Comparison of ENCODE assay signal across 11 mouse cellular contexts in genomic region chr4:104990016-104990415, GRCm38 (mm10).
DNase-seq lines count a peak whose midpoint lies in the region; ATAC-seq and TF ChIP-seq lines count a peak whose summit lies in the region.
"Had no signal": no experiment of that assay in that cellular context is flagged by ENCODE, and none has a peak within 500 bp of the region (broad histone marks: within the 10 kb centered on the region; RNA-seq: fewer than 3 reads in every experiment).

No protein-coding gene starts in this region.

- TF ChIP-seq CTCF in layer of hippocampus, adult 2 months (conservative IDR thresholded peaks at IDR 0.05), result no peak

- DNase-seq in forebrain, embryonic 14.5 days (ENCODE audit: low spot score), result peak; percentile 37
- DNase-seq in 3134 (ENCODE audit: extremely low read depth, insufficient read length, low spot score), result peak; percentile 12
- peak; percentile 80 for DNase-seq in cerebellum, postnatal 14 days
- DNase-seq in layer of hippocampus, adult 2 months (ENCODE audit: low spot score in 2 of 2), result peak; percentile 60 to 68
- no peak for DNase-seq in thymus, postnatal 14 days
- no peak for DNase-seq in thymus, postnatal 10 days (ENCODE audit: low spot score in 2 of 2)
- no peak for DNase-seq in adrenal gland, postnatal 25 days
- DNase-seq: B cell, adult 2 months had no signal

- H3K4me1 ChIP-seq in forebrain, embryonic 14.5 days (ENCODE audit: control insufficient read depth, insufficient read depth, low read length), result no peaks in the 10 kb centered on the region
- H3K4me1 ChIP-seq in forebrain, embryonic 16.5 days (replicated peaks; ENCODE audit: control insufficient read depth, insufficient read depth, low read length), result no peaks in the 10 kb centered on the region; the same call in 1 of the 2 replicates
- H3K4me1 ChIP-seq: midbrain, embryonic 15.5 days had no signal

- H3K36me3 ChIP-seq in forebrain, embryonic 14.5 days (ENCODE audit: control insufficient read depth, insufficient read depth, low read length), result no peaks in the 10 kb centered on the region
- no peaks in the 10 kb centered on the region for H3K36me3 ChIP-seq in forebrain, embryonic 16.5 days (ENCODE audit: control insufficient read depth, insufficient read depth)
- H3K36me3 ChIP-seq: midbrain, embryonic 15.5 days had no signal

- no peak overlapping the region for H3K4me3 ChIP-seq in forebrain, embryonic 14.5 days (ENCODE audit: low read depth, low read length)
- no peak overlapping the region for H3K4me3 ChIP-seq in forebrain, embryonic 16.5 days (replicated peaks; ENCODE audit: low read length)
- no peak overlapping the region for H3K4me3 ChIP-seq in layer of hippocampus, adult 2 months
- H3K4me3 ChIP-seq: midbrain, embryonic 15.5 days had no signal

- no peak overlapping the region for H3K9ac ChIP-seq in forebrain, embryonic 14.5 days (ENCODE audit: low read length)
- no peak overlapping the region for H3K9ac ChIP-seq in forebrain, embryonic 16.5 days (replicated peaks; ENCODE audit: low read depth, low read length)
- H3K9ac ChIP-seq: midbrain, embryonic 15.5 days had no signal

- WGBS in forebrain, embryonic 14.5 days, result 74% methylated on average over 6 of the region's 6 CpGs
- 68% methylated on average over 6 of the region's 6 CpGs for WGBS in forebrain, embryonic 16.5 days

- H3K27me3 ChIP-seq in forebrain, embryonic 14.5 days (replicated peaks; ENCODE audit: control insufficient read depth, insufficient read depth, low read length), result no peaks in the 10 kb centered on the region
- no peaks in the 10 kb centered on the region for H3K27me3 ChIP-seq in forebrain, embryonic 16.5 days (replicated peaks; ENCODE audit: control insufficient read depth, insufficient read depth, low read length)
- H3K27me3 ChIP-seq: midbrain, embryonic 15.5 days; Patski had no signal

- H3K4me2 ChIP-seq in forebrain, embryonic 14.5 days (ENCODE audit: low read length), result no peak overlapping the region
- H3K4me2 ChIP-seq in forebrain, embryonic 16.5 days (ENCODE audit: low read length), result no peak overlapping the region
- H3K4me2 ChIP-seq: midbrain, embryonic 15.5 days had no signal

- no peak overlapping the region for H3K27ac ChIP-seq in forebrain, embryonic 14.5 days (ENCODE audit: low read depth, low read length)
- H3K27ac ChIP-seq in forebrain, embryonic 16.5 days (ENCODE audit: low read length), result no peak overlapping the region
- no peak overlapping the region for H3K27ac ChIP-seq in layer of hippocampus, adult 2 months
- H3K27ac ChIP-seq: midbrain, embryonic 15.5 days had no signal

- no peak for ATAC-seq in forebrain, embryonic 14.5 days
- ATAC-seq in forebrain, embryonic 16.5 days, result no peak
- ATAC-seq: midbrain, embryonic 15.5 days; Patski had no signal

- no peaks in the 10 kb centered on the region for H3K9me3 ChIP-seq in forebrain, embryonic 14.5 days (replicated peaks; ENCODE audit: control insufficient read depth, low read length)
- no peaks in the 10 kb centered on the region for H3K9me3 ChIP-seq in forebrain, embryonic 16.5 days (ENCODE audit: control insufficient read depth, low read length)
- H3K9me3 ChIP-seq: midbrain, embryonic 15.5 days had no signal

Comparison
In these comparisons a context has a peak if more than half of its experiments do, and no peak if none do; other contexts are left out.
1. DNase-seq: peak in forebrain, embryonic 14.5 days (single experiment), 3134 (single experiment), cerebellum, postnatal 14 days (2 of 2) and layer of hippocampus, adult 2 months (2 of 2); none in thymus, postnatal 14 days (single experiment), thymus, postnatal 10 days (0 of 2) and adrenal gland, postnatal 25 days (single experiment).